Mouse (Mus musculus): ENCODE measurements around the gene Sipa1. TPM values are rescaled to one million over a fixed set of nuclear protein-coding genes. Genes with fewer than 3 reads are reported as not detected.

Sipa1 gene
- polyA plus RNA-seq, 1 experiment from 2014 or later, result 12.4 TPM

- no peaks in the 10 kb centered on the region; the same call in 1 of the 2 replicates for H3K36me3 ChIP-seq (replicated peaks; ENCODE audit: control insufficient read depth, insufficient read depth, low read depth, low read length)
- ATAC-seq (replicated peaks; ENCODE audit: insufficient number of reproducible peaks, low FRiP score, low TSS enrichment, low read depth), result peak; percentile 77
Observed at GRCm38 (mm10) chr19:5648401-5649297, 14.9 kb downstream of the Sipa1 start.

DNA sequence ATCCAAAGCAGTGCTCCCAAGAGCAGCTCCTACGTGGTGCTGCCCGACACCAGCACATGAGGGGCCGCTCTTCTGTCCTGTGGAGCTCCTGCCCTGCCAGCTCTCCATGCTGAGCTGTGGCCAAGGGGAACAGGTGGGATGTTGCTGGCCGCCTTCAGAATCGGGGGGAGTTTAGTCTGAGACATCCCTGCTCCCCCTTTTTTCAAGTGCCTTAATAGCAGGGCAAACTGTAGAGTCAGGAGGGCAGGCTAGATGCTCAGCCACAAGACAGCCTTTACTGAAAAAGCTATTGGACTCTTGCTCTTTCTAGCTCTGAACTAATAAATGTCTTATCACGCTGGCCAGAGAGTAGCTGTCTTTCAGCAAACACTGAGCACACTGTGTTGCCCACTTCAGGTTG, 15.7 kb downstream of the Sipa1 start:
- Histone ChIP-seq H3K4me3 (ENCODE audit: low read depth, low read length) (no peak overlapping the region), H3K4me2 (ENCODE audit: low read depth, low read length) (no peak overlapping the region), H3K4me1 (ENCODE audit: control insufficient read depth, insufficient read depth, low read length) (0 out of 2 replicates have a peak, but pooled peaks cover 3% of the 10 kb centered on the region), H3K9me3 (replicated peaks; ENCODE audit: control insufficient read depth, low read length) (no peaks in the 10 kb centered on the region), H3K27ac (replicated peaks; ENCODE audit: low read depth, low read length) (no peak overlapping the region), H3K9ac (replicated peaks; ENCODE audit: low read length) (no peak overlapping the region), H3K27me3 (ENCODE audit: control insufficient read depth, insufficient read depth, low read length) (no peaks in the 10 kb centered on the region), H3K36me3 (replicated peaks; ENCODE audit: control insufficient read depth, insufficient read depth, low read depth, low read length) (no peaks in the 10 kb centered on the region; the same call in 1 of the 2 replicates)
- WGBS, result 92% methylated on average over 6 of the region's 6 CpGs
- ATAC-seq (replicated peaks; ENCODE audit: insufficient number of reproducible peaks, low FRiP score, low TSS enrichment, low read depth) (no peak), DNase-seq (ENCODE audit: low spot score) (no peak)

More at GRCm38 (mm10) chr19:5648401-5649297, 14.9 kb downstream of the Sipa1 start:
- H3K27ac ChIP-seq (replicated peaks; ENCODE audit: low read depth, low read length), result peak overlapping the region; percentile 60
- WGBS, result 8% methylated on average over 26 of the region's 26 CpGs
- no peaks in the 10 kb centered on the region for H3K27me3 ChIP-seq (ENCODE audit: control insufficient read depth, insufficient read depth, low read length)
- peak; percentile 89 for DNase-seq (ENCODE audit: low spot score)
- peak overlapping the region; percentile 59 for H3K9ac ChIP-seq (replicated peaks; ENCODE audit: low read length)
- H3K9me3 ChIP-seq (replicated peaks; ENCODE audit: control insufficient read depth, low read length), result no peaks in the 10 kb centered on the region
- H3K4me1 ChIP-seq (ENCODE audit: control insufficient read depth, insufficient read depth, low read length), result peaks cover 3% of the 10 kb centered on the region; the same call in 1 of the 2 replicates
- peak overlapping the region; percentile 21 for H3K4me3 ChIP-seq (ENCODE audit: low read depth, low read length)
- peak overlapping the region; percentile 54 for H3K4me2 ChIP-seq (ENCODE audit: low read depth, low read length)

DNA sequence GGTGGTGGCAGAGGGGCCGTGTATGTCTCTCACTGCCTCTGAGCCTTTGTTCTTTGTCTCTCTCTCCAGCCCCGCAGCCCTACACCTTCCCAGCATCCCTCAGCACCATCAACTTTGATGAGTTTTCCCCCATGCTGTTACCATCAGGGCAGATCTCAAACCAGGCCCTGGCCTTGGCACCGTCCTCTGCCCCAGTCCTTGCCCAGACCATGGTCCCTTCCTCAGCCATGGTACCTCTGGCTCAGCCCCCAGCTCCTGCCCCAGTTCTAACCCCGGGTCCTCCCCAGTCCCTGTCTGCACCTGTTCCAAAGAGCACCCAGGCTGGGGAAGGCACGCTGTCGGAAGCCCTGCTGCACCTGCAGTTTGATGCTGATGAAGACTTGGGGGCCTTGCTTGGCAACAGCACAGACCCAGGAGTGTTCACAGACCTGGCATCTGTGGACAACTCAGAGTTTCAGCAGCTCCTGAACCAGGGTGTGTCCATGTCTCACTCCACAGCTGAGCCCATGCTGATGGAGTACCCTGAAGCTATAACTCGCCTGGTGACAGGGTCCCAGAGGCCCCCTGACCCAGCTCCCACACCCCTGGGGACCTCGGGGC, 16.7 kb downstream of the Sipa1 start:
- Histone ChIP-seq H3K4me3 (ENCODE audit: low read depth, low read length) (no peak overlapping the region), H3K36me3 (replicated peaks; ENCODE audit: control insufficient read depth, insufficient read depth, low read depth, low read length) (no peaks in the 10 kb centered on the region; the same call in 1 of the 2 replicates), H3K9me3 (replicated peaks; ENCODE audit: control insufficient read depth, low read length) (no peaks in the 10 kb centered on the region), H3K27me3 (ENCODE audit: control insufficient read depth, insufficient read depth, low read length) (no peaks in the 10 kb centered on the region), H3K4me1 (ENCODE audit: control insufficient read depth, insufficient read depth, low read length) (0 out of 2 replicates have a peak, but pooled peaks cover 3% of the 10 kb centered on the region), H3K9ac (replicated peaks; ENCODE audit: low read length) (no peak overlapping the region), H3K4me2 (ENCODE audit: low read depth, low read length) (no peak overlapping the region), H3K27ac (replicated peaks; ENCODE audit: low read depth, low read length) (no peak overlapping the region)
- 88% methylated on average over 8 of the region's 8 CpGs for WGBS
- ATAC-seq (replicated peaks; ENCODE audit: insufficient number of reproducible peaks, low FRiP score, low TSS enrichment, low read depth) (no peak), DNase-seq (ENCODE audit: low spot score) (no peak)

DNA sequence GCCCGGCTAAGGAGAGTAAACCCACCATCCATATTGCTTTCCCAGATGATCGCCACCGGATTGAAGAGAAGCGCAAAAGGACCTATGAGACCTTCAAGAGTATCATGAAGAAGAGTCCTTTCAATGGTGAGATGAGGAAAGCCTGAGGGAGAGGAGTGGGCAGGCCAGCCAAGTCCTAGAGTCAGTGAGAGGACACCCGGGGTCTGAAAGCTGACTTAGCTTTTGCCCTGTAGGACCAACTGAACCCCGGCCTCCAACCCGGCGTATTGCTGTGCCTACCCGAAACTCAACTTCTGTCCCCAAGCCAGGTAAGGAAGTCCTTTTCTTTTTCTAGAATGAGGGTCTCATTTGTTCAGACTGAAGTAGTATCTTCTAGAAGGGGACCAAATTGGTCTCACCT, 18.2 kb downstream of the Sipa1 start:
- Histone ChIP-seq H3K4me2 (ENCODE audit: low read depth, low read length) (no peak overlapping the region), H3K27me3 (ENCODE audit: control insufficient read depth, insufficient read depth, low read length) (no peaks in the 10 kb centered on the region), H3K4me3 (ENCODE audit: low read depth, low read length) (no peak overlapping the region), H3K9me3 (replicated peaks; ENCODE audit: control insufficient read depth, low read length) (no peaks in the 10 kb centered on the region), H3K36me3 (replicated peaks; ENCODE audit: control insufficient read depth, insufficient read depth, low read depth, low read length) (peaks cover 7% of the 10 kb centered on the region), H3K4me1 (ENCODE audit: control insufficient read depth, insufficient read depth, low read length) (0 out of 2 replicates have a peak, but pooled peaks cover 3% of the 10 kb centered on the region), H3K9ac (replicated peaks; ENCODE audit: low read length) (no peak overlapping the region), H3K27ac (replicated peaks; ENCODE audit: low read depth, low read length) (no peak overlapping the region)
- no peak for ATAC-seq (replicated peaks; ENCODE audit: insufficient number of reproducible peaks, low FRiP score, low TSS enrichment, low read depth)
- WGBS, result 98% methylated on average over 9 of the region's 9 CpGs
- DNase-seq (ENCODE audit: low spot score), result no peak

DNA sequence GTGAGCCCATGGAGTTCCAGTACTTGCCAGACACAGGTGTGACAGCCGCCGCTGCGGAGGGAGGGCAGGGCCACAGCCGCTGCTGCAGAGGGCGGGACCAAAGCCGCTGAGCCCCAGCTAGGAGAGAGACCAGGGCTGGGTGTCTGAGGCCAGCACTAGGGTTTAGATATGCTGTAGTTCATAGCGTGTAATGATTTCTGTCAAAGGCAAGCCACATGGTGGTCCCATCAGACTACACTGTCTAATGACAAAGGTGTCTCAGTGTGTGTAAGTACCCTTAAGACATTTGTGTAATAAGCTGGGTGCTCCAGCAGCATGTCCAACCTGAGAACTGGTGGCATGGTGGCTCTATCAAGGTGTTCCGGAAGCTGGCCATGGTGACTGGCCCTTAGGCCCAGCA, 21.9 kb downstream of the Sipa1 start:
- Histone ChIP-seq H3K4me3 (ENCODE audit: low read depth, low read length) (no peak overlapping the region), H3K27ac (replicated peaks; ENCODE audit: low read depth, low read length) (no peak overlapping the region), H3K9me3 (replicated peaks; ENCODE audit: control insufficient read depth, low read length) (no peaks in the 10 kb centered on the region), H3K4me2 (ENCODE audit: low read depth, low read length) (no peak overlapping the region), H3K4me1 (ENCODE audit: control insufficient read depth, insufficient read depth, low read length) (peaks cover 5% of the 10 kb centered on the region), H3K36me3 (replicated peaks; ENCODE audit: control insufficient read depth, insufficient read depth, low read depth, low read length) (peaks cover 7% of the 10 kb centered on the region), H3K27me3 (ENCODE audit: control insufficient read depth, insufficient read depth, low read length) (no peaks in the 10 kb centered on the region), H3K9ac (replicated peaks; ENCODE audit: low read length) (no peak overlapping the region)
- DNase-seq (ENCODE audit: low spot score) (no peak), ATAC-seq (replicated peaks; ENCODE audit: insufficient number of reproducible peaks, low FRiP score, low TSS enrichment, low read depth) (no peak)
- WGBS, result 92% methylated on average over 8 of the region's 8 CpGs

DNA sequence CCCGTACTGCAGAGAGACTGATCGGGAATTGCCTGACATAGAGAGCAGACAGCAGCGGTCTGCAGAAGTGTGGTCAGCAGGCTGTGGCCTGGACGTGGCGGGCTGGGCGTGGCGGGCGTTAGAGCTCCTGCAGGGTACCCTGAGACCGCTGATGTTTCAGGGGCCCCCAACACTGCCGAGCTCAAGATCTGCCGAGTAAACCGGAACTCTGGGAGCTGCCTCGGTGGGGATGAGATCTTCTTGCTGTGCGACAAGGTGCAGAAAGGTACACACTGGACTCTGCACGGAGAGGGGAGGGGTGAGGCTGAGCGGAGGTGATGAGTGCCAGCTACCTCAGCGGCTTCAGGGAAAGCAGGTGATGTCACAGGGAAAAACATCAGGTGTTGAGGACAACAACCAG, 22.5 kb downstream of the Sipa1 start:
- Histone ChIP-seq H3K9me3 (replicated peaks; ENCODE audit: control insufficient read depth, low read length) (no peaks in the 10 kb centered on the region), H3K4me3 (ENCODE audit: low read depth, low read length) (no peak overlapping the region), H3K4me1 (ENCODE audit: control insufficient read depth, insufficient read depth, low read length) (peaks cover 6% of the 10 kb centered on the region), H3K9ac (replicated peaks; ENCODE audit: low read length) (no peak overlapping the region), H3K27me3 (ENCODE audit: control insufficient read depth, insufficient read depth, low read length) (no peaks in the 10 kb centered on the region), H3K36me3 (replicated peaks; ENCODE audit: control insufficient read depth, insufficient read depth, low read depth, low read length) (peaks cover 7% of the 10 kb centered on the region), H3K4me2 (ENCODE audit: low read depth, low read length) (no peak overlapping the region), H3K27ac (replicated peaks; ENCODE audit: low read depth, low read length) (no peak overlapping the region)
- DNase-seq (ENCODE audit: low spot score) (no peak), ATAC-seq (replicated peaks; ENCODE audit: insufficient number of reproducible peaks, low FRiP score, low TSS enrichment, low read depth) (no peak)
- 96% methylated on average over 17 of the region's 17 CpGs for WGBS

DNA sequence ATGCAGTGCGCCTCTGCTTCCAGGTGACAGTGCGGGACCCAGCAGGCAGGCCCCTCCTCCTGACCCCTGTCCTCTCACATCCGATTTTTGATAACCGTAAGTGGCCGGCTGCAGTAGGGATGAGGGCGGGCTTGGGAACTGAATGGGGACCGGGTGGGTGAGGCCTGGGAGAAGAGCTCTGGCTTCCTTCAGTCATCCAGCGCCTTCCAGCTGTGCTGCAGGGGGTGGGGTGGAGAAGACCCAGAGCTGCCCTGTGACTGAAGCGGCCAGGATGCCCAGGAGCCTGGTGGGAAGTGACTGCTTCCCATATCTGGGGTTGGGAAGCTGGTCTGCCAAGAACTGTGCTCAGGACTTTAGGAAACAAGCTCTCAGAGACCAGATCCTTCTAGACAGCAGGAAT, 23.2 kb downstream of the Sipa1 start:
- Histone ChIP-seq H3K9me3 (replicated peaks; ENCODE audit: control insufficient read depth, low read length) (no peaks in the 10 kb centered on the region), H3K4me1 (ENCODE audit: control insufficient read depth, insufficient read depth, low read length) (peaks cover 6% of the 10 kb centered on the region), H3K36me3 (replicated peaks; ENCODE audit: control insufficient read depth, insufficient read depth, low read depth, low read length) (peaks cover 7% of the 10 kb centered on the region), H3K9ac (replicated peaks; ENCODE audit: low read length) (no peak overlapping the region), H3K4me3 (ENCODE audit: low read depth, low read length) (no peak overlapping the region), H3K27ac (replicated peaks; ENCODE audit: low read depth, low read length) (no peak overlapping the region), H3K27me3 (ENCODE audit: control insufficient read depth, insufficient read depth, low read length) (no peaks in the 10 kb centered on the region), H3K4me2 (ENCODE audit: low read depth, low read length) (no peak overlapping the region)
- no peak for DNase-seq (ENCODE audit: low spot score)
- WGBS, result 69% methylated on average over 9 of the region's 9 CpGs
- no peak for ATAC-seq (replicated peaks; ENCODE audit: insufficient number of reproducible peaks, low FRiP score, low TSS enrichment, low read depth)
